Mouse (Mus musculus) lung, postnatal 0 days (tissue): ENCODE measurements around the gene Iltifb. TPM values are rescaled to one million over a fixed set of nuclear protein-coding genes. Genes with fewer than 3 reads are reported as not detected.
"Not testable (repeated sequence)": the region's sequence is repeated elsewhere in the genome, so short reads cannot be mapped to it uniquely, and the experiment has no call there.

Experiments
- ATAC-seq: fragments of 200-750 bp; cut with Nextera tagmentation; 2 replicates; pipeline ENCODE4 v1.8.0; 2017; ENCODE audit warnings: moderate library complexity
- DNase-seq: peaks from one replicate; pipeline ENCODE4 v3.0.0-alpha.2; 2016; ENCODE audit warnings: low spot score
- H3K27ac ChIP-seq: fragments of 300-500 bp; sonication (generic); 2 replicates; pipeline ENCODE4 v1.5.1; 2014; ENCODE audit warnings: antibody characterized with exemption, mild to moderate bottlenecking, low read length, mixed read lengths
- H3K27me3 ChIP-seq: fragments of 300-500 bp; sonication (generic); replicated peaks from 2 replicates; pipeline ENCODE4 v1.6.1; 2014; ENCODE audit warnings: low read length, mixed read lengths; ENCODE audit not compliant: insufficient read depth
- H3K36me3 ChIP-seq: fragments of 300-500 bp; sonication (generic); 2 replicates; pipeline ENCODE4 v1.6.1; 2014; ENCODE audit warnings: low read length, mixed read lengths; ENCODE audit not compliant: insufficient read depth
- H3K4me1 ChIP-seq: fragments of 300-500 bp; sonication (generic); 2 replicates; pipeline ENCODE4 v1.6.1; 2014; ENCODE audit warnings: antibody characterized with exemption, low read depth, low read length, mixed read lengths; ENCODE audit not compliant: insufficient read depth
- H3K4me2 ChIP-seq: fragments of 300-500 bp; sonication (generic); replicated peaks from 2 replicates; pipeline ENCODE4 v1.6.1; 2014; ENCODE audit warnings: low read depth, mild to moderate bottlenecking, low read length, moderate library complexity, mixed read lengths
- H3K4me3 ChIP-seq: fragments of 300-500 bp; sonication (generic); 2 replicates; pipeline ENCODE4 v1.5.1; 2014; ENCODE audit warnings: low read depth, low read length
- H3K9ac ChIP-seq: fragments of 300-500 bp; sonication (generic); replicated peaks from 2 replicates; pipeline ENCODE4 v1.6.1; 2014; ENCODE audit warnings: low read depth, mild to moderate bottlenecking
- H3K9me3 ChIP-seq: fragments of 300-500 bp; sonication (generic); 2 replicates; pipeline ENCODE4 v1.6.1; 2016; ENCODE audit warnings: low read length, mixed read lengths
- CTCF ChIP-seq: IDR thresholded peaks from 2 replicates; pipeline ENCODE4 v1.5.1; 2016; ENCODE audit warnings: antibody characterized with exemption, mild to moderate bottlenecking
- EP300 ChIP-seq: IDR thresholded peaks from 2 replicates; pipeline ENCODE4 v1.6.1; 2016; ENCODE audit warnings: antibody characterized with exemption, mild to moderate bottlenecking, control low read depth
- WGBS: fragments of 180-500 bp; shearing (Covaris S2); extraction: QIAGEN DNeasy Blood & Tissue Kit; methylation state at CpG from one replicate; pipeline ENCODE4 v1.1.7; 2014; 5-methylcytosine and 5-hydroxymethylcytosine counted together
- polyA plus RNA-seq: library from polyadenylated mRNA; unstranded; fragments of >200 nt; fragmentation: Nextera tagmentation; extraction: Ambion mirVana; gene quantifications from 2 replicates; pipeline ENCODE4 v1.2.1, GENCODE M21; 2015

Gene Iltifb
- not detected in 2 replicates for polyA plus RNA-seq

GRCm38 (mm10) chr10:118294938-118295337 lies at the start of gene Iltifb:
Iltifb (minus strand) TSS chr10:118295038.
- Histone ChIP-seq H3K9me3 (no peaks in the 10 kb centered on the region), H3K4me2 (no peak within 1 kb of the TSS), H3K36me3 (no peaks in the 10 kb centered on the region), H3K4me3 (no peak within 1 kb of the TSS), H3K27ac (no peak within 1 kb of the TSS), H3K4me1 (no peaks in the 10 kb centered on the region), H3K9ac (no peak within 1 kb of the TSS), H3K27me3 (no peaks in the 10 kb centered on the region)
- no peak for ATAC-seq
- TF ChIP-seq CTCF = no peak
- TF ChIP-seq EP300 = no peak
- no peak for DNase-seq
- 85% methylated on average over 6 of the region's 6 CpGs for WGBS

- H3K4me1 ChIP-seq = not testable (repeated sequence)
- WGBS = no CpG with 5 or more reads among the region's 14 CpGs
Observed at GRCm38 (mm10) chr10:118343155-118343554, 48.3 kb upstream of the Iltifb start, which contains the start of gene Gm9046. Gm9046 (minus strand) TSS chr10:118343255.

GRCm38 (mm10) chr10:118337731-118338130 lies 42.9 kb upstream of the Iltifb start, which contains the start of gene Gm9045:
Gm9045 (minus strand) TSS chr10:118337831.
- WGBS = no CpG with 5 or more reads among the region's 14 CpGs
- H3K27ac ChIP-seq = not testable (repeated sequence)

More at GRCm38 (mm10) chr10:118343155-118343554, 48.3 kb upstream of the Iltifb start, which contains the start of gene Gm9046:
- not testable (repeated sequence) for H3K27me3 ChIP-seq, DNase-seq, H3K9ac ChIP-seq, H3K27ac ChIP-seq, H3K4me3 ChIP-seq, H3K9me3 ChIP-seq, H3K4me2 ChIP-seq, ATAC-seq, H3K36me3 ChIP-seq

GRCm38 (mm10) chr10:118332308-118332707 lies 37.5 kb upstream of the Iltifb start, which contains the start of gene Gm9044:
Gm9044 (minus strand) TSS chr10:118332408.
- not testable (repeated sequence) for H3K9ac ChIP-seq, H3K9me3 ChIP-seq, H3K4me2 ChIP-seq, H3K27me3 ChIP-seq, ATAC-seq, H3K27ac ChIP-seq, H3K36me3 ChIP-seq, H3K4me1 ChIP-seq, DNase-seq, H3K4me3 ChIP-seq
- WGBS = no CpG with 5 or more reads among the region's 14 CpGs

More at GRCm38 (mm10) chr10:118337731-118338130, 42.9 kb upstream of the Iltifb start, which contains the start of gene Gm9045:
- not testable (repeated sequence) for H3K9ac ChIP-seq, H3K27me3 ChIP-seq, H3K4me3 ChIP-seq, ATAC-seq, H3K4me1 ChIP-seq, H3K36me3 ChIP-seq, H3K4me2 ChIP-seq, H3K9me3 ChIP-seq, DNase-seq

- WGBS = no CpG with 5 or more reads among the region's 11 CpGs
Observed at GRCm38 (mm10) chr10:118326869-118327268, 32.0 kb upstream of the Iltifb start, which contains the start of gene Gm9040. Gm9040 (minus strand) TSS chr10:118326969.

GRCm38 (mm10) chr10:118319024-118319423 lies 24.2 kb upstream of the Iltifb start:
- no peaks in the 10 kb centered on the region for H3K36me3 ChIP-seq
- ATAC-seq (no peak), DNase-seq (no peak)
- H3K4me3 ChIP-seq = no peak overlapping the region
- TF ChIP-seq EP300 (no peak), CTCF (no peak)
- no peaks in the 10 kb centered on the region for H3K4me1 ChIP-seq
- H3K9me3 ChIP-seq = no peaks in the 10 kb centered on the region
- 80% methylated on average over 8 of the region's 8 CpGs for WGBS
- no peak overlapping the region for H3K27ac ChIP-seq
- H3K27me3 ChIP-seq = no peaks in the 10 kb centered on the region
- H3K4me2 ChIP-seq = no peak overlapping the region
- H3K9ac ChIP-seq = no peak overlapping the region

More at GRCm38 (mm10) chr10:118326869-118327268, 32.0 kb upstream of the Iltifb start, which contains the start of gene Gm9040:
- not testable (repeated sequence) for H3K4me3 ChIP-seq, ATAC-seq, H3K4me2 ChIP-seq, H3K4me1 ChIP-seq, H3K36me3 ChIP-seq, H3K27me3 ChIP-seq, H3K9ac ChIP-seq, H3K27ac ChIP-seq, H3K9me3 ChIP-seq, DNase-seq

GRCm38 (mm10) chr10:118302133-118302532 lies 7.3 kb upstream of the Iltifb start:
- not testable (repeated sequence) for H3K9me3 ChIP-seq, ATAC-seq, H3K4me1 ChIP-seq, H3K27me3 ChIP-seq, DNase-seq, H3K9ac ChIP-seq, H3K36me3 ChIP-seq, H3K4me2 ChIP-seq, H3K27ac ChIP-seq, H3K4me3 ChIP-seq
- WGBS = 38% methylated on average over 2 of the region's 2 CpGs

GRCm38 (mm10) chr10:118283016-118283415 lies 11.8 kb downstream of the Iltifb start:
- H3K4me1 ChIP-seq, H3K27me3 ChIP-seq, H3K9ac ChIP-seq, H3K9me3 ChIP-seq, ATAC-seq, H3K4me3 ChIP-seq, H3K27ac ChIP-seq, DNase-seq, H3K4me2 ChIP-seq, H3K36me3 ChIP-seq: not testable (repeated sequence)
- 81% methylated on average over 2 of the region's 5 CpGs for WGBS

GRCm38 (mm10) chr10:118282565-118282964 lies 12.3 kb downstream of the Iltifb start:
- not testable (repeated sequence) for H3K9me3 ChIP-seq, H3K4me2 ChIP-seq, H3K4me3 ChIP-seq, H3K27me3 ChIP-seq, H3K27ac ChIP-seq, H3K9ac ChIP-seq, DNase-seq, H3K36me3 ChIP-seq, H3K4me1 ChIP-seq, ATAC-seq
- WGBS = 57% methylated on average over 7 of the region's 7 CpGs
